Mouse (Mus musculus) thymus, adult 2 months (tissue): ENCODE data around the gene Tpk1. TPM values are rescaled to one million over a fixed set of nuclear protein-coding genes. Genes with fewer than 3 reads are reported as not detected.

Experiments used
- DNase-seq: peaks from one replicate; pipeline ENCODE4 v3.0.0; 2021
- H3K27ac ChIP-seq: fragments of 200-500 bp; 2 replicates; pipeline ENCODE4 v1.5.1; 2012; ENCODE audit warnings: low read length, control low read depth; ENCODE audit not compliant: control insufficient read depth, insufficient read depth
- H3K27me3 ChIP-seq: fragments of 200-500 bp; 2 replicates; pipeline ENCODE4 v1.6.1; 2012; ENCODE audit warnings: mild to moderate bottlenecking, low read length, moderate library complexity, mixed read lengths; ENCODE audit not compliant: control insufficient read depth, insufficient read depth
- H3K36me3 ChIP-seq: fragments of 200-500 bp; 2 replicates; pipeline ENCODE4 v1.6.1; 2012; ENCODE audit warnings: mild to moderate bottlenecking, low read length, moderate library complexity; ENCODE audit not compliant: control insufficient read depth, insufficient read depth
- H3K4me1 ChIP-seq: fragments of 200-500 bp; replicated peaks from 2 replicates; pipeline ENCODE4 v1.6.1; 2012; ENCODE audit warnings: low read length; ENCODE audit not compliant: control insufficient read depth, insufficient read depth
- H3K4me3 ChIP-seq: fragments of 200-500 bp; 2 replicates; pipeline ENCODE4 v1.5.1; 2012; ENCODE audit warnings: mild to moderate bottlenecking, low read length, control low read depth, moderate library complexity; ENCODE audit not compliant: control insufficient read depth, insufficient read depth
- CTCF ChIP-seq: fragments of 200-500 bp; IDR thresholded peaks from 2 replicates; pipeline ENCODE4 v1.5.1; 2012; ENCODE audit warnings: mild to moderate bottlenecking, control low read depth, low read length, moderate library complexity, borderline replicate concordance; ENCODE audit not compliant: control insufficient read depth, poor library complexity, insufficient read depth; ENCODE audit errors: extremely low read depth
- POLR2A ChIP-seq: fragments of 200-500 bp; IDR thresholded peaks from 2 replicates; pipeline ENCODE4 v1.6.1; 2012; ENCODE audit warnings: mild to moderate bottlenecking, low read length, control low read depth, moderate library complexity; ENCODE audit not compliant: control insufficient read depth, poor library complexity, insufficient read depth; ENCODE audit errors: extremely low read depth
- WGBS: fragments of 180-500 bp; shearing (Covaris S2); methylation state at CpG from one replicate; pipeline ENCODE4 v1.1.7; 2018; 5-methylcytosine and 5-hydroxymethylcytosine counted together
- polyA plus RNA-seq: library from polyadenylated mRNA; depleted of rRNA; stranded (reverse); fragments of >200 nt; gene quantifications from 2 replicates; pipeline ENCODE4 v1.2.3, GENCODE M21; 2012

Gene Tpk1
- polyA plus RNA-seq, 1 experiment: 3.2 TPM

DNA sequence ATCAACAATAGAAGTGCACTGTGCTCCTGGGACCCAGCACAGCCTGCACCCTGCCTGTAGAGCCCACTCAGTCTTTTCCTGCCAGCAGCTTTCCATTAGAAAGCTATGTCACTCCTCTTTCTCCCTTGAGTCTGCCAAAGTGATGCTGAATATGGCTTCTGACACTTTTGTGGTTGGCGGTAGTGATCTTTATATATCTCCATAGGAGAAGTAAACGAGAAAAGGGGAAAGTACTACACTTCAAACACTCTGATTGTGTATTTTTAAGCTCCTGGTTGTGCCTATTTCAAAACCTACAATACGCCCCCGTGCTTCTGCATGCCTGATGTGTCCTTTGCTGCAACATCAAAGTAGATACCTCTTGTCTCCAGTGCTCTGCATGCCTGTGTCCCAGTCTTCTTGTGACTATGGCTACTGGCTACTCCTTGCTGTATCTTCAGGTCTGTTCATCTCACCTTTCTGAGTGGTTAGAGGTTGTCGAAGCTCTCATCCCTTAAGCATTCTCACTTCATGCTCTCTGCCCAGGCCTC is 302.7 kb downstream of the Tpk1 start:
- no peak for DNase-seq
- whole genome bisulfite sequencing: 89% methylated on average over 5 of the region's 5 CpGs
- Histone ChIP-seq H3K36me3 (no peaks in the 10 kb centered on the region), H3K27me3 (no peaks in the 10 kb centered on the region), H3K27ac (no peak overlapping the region), H3K4me1 (no peaks in the 10 kb centered on the region), H3K4me3 (no peak overlapping the region)
- TF ChIP-seq POLR2A: no peak
- TF ChIP-seq CTCF: no peak

DNA sequence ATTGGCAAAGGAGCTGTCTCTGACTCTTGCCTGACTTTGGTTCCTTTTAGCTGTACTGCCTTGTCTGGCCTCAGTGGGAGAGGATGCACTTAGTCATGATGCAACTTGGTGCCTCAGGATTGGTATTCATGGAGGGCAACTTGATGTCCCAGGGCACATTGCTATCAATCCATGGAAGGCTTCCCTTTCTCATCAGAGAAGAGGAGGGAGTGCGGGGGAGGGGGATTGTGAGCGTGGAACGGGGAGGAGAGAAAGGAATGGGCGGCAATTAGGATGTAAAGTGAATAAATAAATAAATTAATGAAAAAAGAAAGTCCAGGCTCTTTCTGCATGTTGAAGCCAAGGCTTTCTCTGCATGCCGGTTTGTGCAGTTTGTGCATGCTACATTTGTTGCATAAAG is 304.8 kb downstream of the Tpk1 start:
- H3K4me3 ChIP-seq: no peak overlapping the region
- no peak for DNase-seq
- H3K4me1 ChIP-seq: no peaks in the 10 kb centered on the region
- WGBS: 94% methylated on average over 5 of the region's 5 CpGs
- no peaks in the 10 kb centered on the region for H3K36me3 ChIP-seq
- H3K27ac ChIP-seq: no peak overlapping the region
- TF ChIP-seq POLR2A (no peak), CTCF (no peak)
- H3K27me3 ChIP-seq: no peaks in the 10 kb centered on the region

GRCm38 (mm10) chr6:43360214-43360613 is 305.9 kb downstream of the Tpk1 start:
- no peaks in the 10 kb centered on the region for H3K36me3 ChIP-seq
- 95% methylated on average over 3 of the region's 3 CpGs for WGBS
- no peaks in the 10 kb centered on the region for H3K27me3 ChIP-seq
- H3K27ac ChIP-seq: no peak overlapping the region
- TF ChIP-seq CTCF (no peak), POLR2A (no peak)
- H3K4me3 ChIP-seq: no peak overlapping the region
- no peak for DNase-seq
- no peaks in the 10 kb centered on the region for H3K4me1 ChIP-seq

- Histone ChIP-seq H3K4me1 (no peaks in the 10 kb centered on the region), H3K36me3 (no peaks in the 10 kb centered on the region), H3K27ac (no peak overlapping the region), H3K27me3 (no peaks in the 10 kb centered on the region), H3K4me3 (no peak overlapping the region)
- no peak for TF ChIP-seq CTCF
- no peak for TF ChIP-seq POLR2A
- no peak for DNase-seq
- WGBS: 90% methylated on average over 9 of the region's 9 CpGs
Measured at GRCm38 (mm10) chr6:43354562-43355241, 311.4 kb downstream of the Tpk1 start.

DNA sequence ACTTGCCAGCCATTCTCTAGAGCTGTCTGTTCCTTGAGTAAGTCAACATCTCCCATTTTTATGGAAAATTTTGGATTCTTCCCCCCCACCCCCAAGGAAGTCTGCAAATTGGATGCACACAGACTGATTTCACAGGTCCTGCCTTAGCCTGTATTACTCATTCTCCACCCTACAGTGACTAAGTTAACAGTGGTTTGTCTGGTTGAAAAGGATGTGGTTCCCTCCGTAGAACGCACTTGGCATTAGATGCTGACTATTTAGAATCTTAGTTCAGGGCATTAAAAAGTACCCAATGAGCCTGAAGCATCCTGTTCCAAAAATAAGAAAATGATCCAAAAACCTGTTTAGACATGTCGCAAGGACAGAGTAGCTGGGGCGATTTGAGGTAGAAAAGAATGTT is 312.6 kb downstream of the Tpk1 start:
- Histone ChIP-seq H3K27me3 (no peaks in the 10 kb centered on the region), H3K36me3 (no peaks in the 10 kb centered on the region), H3K4me3 (no peak overlapping the region), H3K4me1 (peaks cover 2% of the 10 kb centered on the region), H3K27ac (no peak overlapping the region)
- DNase-seq: no peak
- TF ChIP-seq POLR2A (no peak), CTCF (no peak)
- 92% methylated on average over 4 of the region's 4 CpGs for WGBS

DNA sequence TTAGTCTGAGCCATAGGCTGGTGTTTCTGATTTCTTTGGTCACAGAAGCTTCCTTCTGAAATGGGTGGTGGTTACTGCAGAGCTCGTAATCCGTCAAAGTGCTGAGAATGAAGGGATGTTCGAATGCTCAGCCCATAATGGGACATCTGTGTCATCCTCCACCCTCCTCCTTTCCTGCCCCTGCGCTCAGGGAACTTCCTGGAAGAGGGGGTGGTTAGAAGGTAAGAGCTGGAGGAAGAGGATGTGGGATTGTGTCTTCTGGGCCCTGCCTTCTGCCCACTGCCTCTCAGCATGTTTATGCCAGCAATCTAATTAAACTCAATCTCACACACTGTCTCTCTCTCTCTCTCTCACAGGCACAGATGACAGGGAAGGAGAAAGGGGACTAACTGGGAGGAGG is 317.0 kb downstream of the Tpk1 start:
- no peak for DNase-seq
- H3K36me3 ChIP-seq: no peaks in the 10 kb centered on the region
- WGBS: 17% methylated on average over 4 of the region's 4 CpGs

More for the DNA sequence above, 317.0 kb downstream of the Tpk1 start:
- Histone ChIP-seq H3K4me1 (peaks cover 2% of the 10 kb centered on the region), H3K27ac (no peak overlapping the region), H3K4me3 (no peak overlapping the region), H3K27me3 (no peaks in the 10 kb centered on the region)
- TF ChIP-seq POLR2A (no peak), CTCF (no peak)
